Mouse (Mus musculus) liver, postnatal 0 days (tissue): ENCODE measurements around the gene Wwp2. TPM values are rescaled to one million over a fixed set of nuclear protein-coding genes. Genes with fewer than 3 reads are reported as not detected.

ENCODE experiments used
- ATAC-seq: fragments of 200-750 bp; cut with Nextera tagmentation; 2 replicates; pipeline ENCODE4 v1.8.0; 2017; ENCODE audit warnings: mild to moderate bottlenecking, moderate library complexity
- DNase-seq: peaks from one replicate; pipeline ENCODE4 v3.0.0-alpha.2; 2016
- H3K27ac ChIP-seq: fragments of 300-500 bp; sonication (generic); 2 replicates; pipeline ENCODE4 v1.5.1; 2014; ENCODE audit warnings: antibody characterized with exemption, moderate library complexity, mild to moderate bottlenecking, low read depth
- H3K27me3 ChIP-seq: fragments of 300-500 bp; sonication (generic); 2 replicates; pipeline ENCODE4 v1.6.1; 2014; ENCODE audit warnings: low read length, control low read depth, mixed read lengths; ENCODE audit not compliant: insufficient read depth
- H3K36me3 ChIP-seq: fragments of 300-500 bp; sonication (generic); replicated peaks from 2 replicates; pipeline ENCODE4 v1.6.1; 2014; ENCODE audit warnings: mild to moderate bottlenecking, control low read depth, low read length, moderate library complexity, mixed read lengths; ENCODE audit not compliant: insufficient read depth
- H3K4me1 ChIP-seq: fragments of 300-500 bp; sonication (generic); 2 replicates; pipeline ENCODE4 v1.6.1; 2014; ENCODE audit warnings: antibody characterized with exemption, mild to moderate bottlenecking, control low read depth; ENCODE audit not compliant: insufficient read depth
- H3K4me2 ChIP-seq: fragments of 300-500 bp; sonication (generic); 2 replicates; pipeline ENCODE4 v1.6.1; 2014; ENCODE audit warnings: low read depth, mild to moderate bottlenecking, low read length, moderate library complexity, mixed read lengths
- H3K4me3 ChIP-seq: fragments of 300-500 bp; sonication (generic); 2 replicates; pipeline ENCODE4 v1.5.1; 2014; ENCODE audit warnings: low read depth, low read length
- H3K9ac ChIP-seq: fragments of 300-500 bp; sonication (generic); replicated peaks from 2 replicates; pipeline ENCODE4 v1.6.1; 2014; ENCODE audit warnings: mild to moderate bottlenecking, moderate library complexity
- H3K9me3 ChIP-seq: fragments of 300-500 bp; sonication (generic); 2 replicates; pipeline ENCODE4 v1.6.1; 2016; ENCODE audit warnings: mild to moderate bottlenecking, control low read depth, low read length, mixed read lengths
- CTCF ChIP-seq: sonication (generic); IDR thresholded peaks from 2 replicates; pipeline ENCODE4 v1.5.1; 2016; ENCODE audit warnings: antibody characterized with exemption, low read depth
- EP300 ChIP-seq: IDR thresholded peaks from 2 replicates; pipeline ENCODE4 v1.6.1; 2016; ENCODE audit warnings: antibody characterized with exemption, low read depth, mild to moderate bottlenecking
- WGBS: fragments of 180-500 bp; shearing (Covaris S2); extraction: QIAGEN DNeasy Blood & Tissue Kit; methylation state at CpG from one replicate; pipeline ENCODE4 v1.1.7; 2014; ENCODE audit not compliant: insufficient replicate concordance; 5-methylcytosine and 5-hydroxymethylcytosine counted together
- polyA plus RNA-seq: library from polyadenylated mRNA; unstranded; fragments of >200 nt; fragmentation: Nextera tagmentation; extraction: Ambion mirVana; gene quantifications from 2 replicates; pipeline ENCODE4 v1.2.1, GENCODE M21; 2015

Wwp2 gene
- polyA plus RNA-seq, 1 experiment from 2014 or later: 29.1 TPM

DNA sequence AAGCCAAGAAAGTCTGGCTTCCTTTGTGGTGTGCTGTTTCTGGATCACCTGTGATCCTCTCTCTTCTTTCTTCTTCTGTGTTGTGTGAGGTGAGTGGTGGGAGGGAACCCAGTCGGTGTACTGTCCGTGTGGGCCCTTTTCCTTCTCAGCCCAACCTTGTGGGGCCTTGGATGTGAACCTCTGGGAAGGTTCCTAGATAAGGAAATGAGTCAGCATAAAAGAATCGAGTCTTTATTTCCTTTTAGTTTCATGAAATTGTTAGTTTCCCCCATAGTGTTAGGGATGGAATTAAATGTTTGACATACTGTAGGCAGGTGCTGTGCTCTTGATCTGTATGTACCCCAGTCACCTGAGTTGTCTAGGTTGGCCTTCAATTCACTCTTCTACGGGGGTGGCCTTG lies 52.9 kb downstream of the Wwp2 start:
- H3K27me3 ChIP-seq: no peaks in the 10 kb centered on the region
- H3K36me3 ChIP-seq: peaks cover 6% of the 10 kb centered on the region; the same call in 1 of the 2 replicates
- no peak for ATAC-seq
- no peak for DNase-seq
- no peak overlapping the region for H3K4me3 ChIP-seq
- H3K9ac ChIP-seq: no peak overlapping the region
- peak overlapping the region; percentile 29; the same call in 1 of the 2 replicates for H3K27ac ChIP-seq
- H3K4me2 ChIP-seq: no peak overlapping the region
- 33% methylated on average over 4 of the region's 4 CpGs for WGBS
- TF ChIP-seq EP300 (no peak), CTCF (no peak)
- H3K9me3 ChIP-seq: no peaks in the 10 kb centered on the region
- peaks cover 28% of the 10 kb centered on the region for H3K4me1 ChIP-seq

DNA sequence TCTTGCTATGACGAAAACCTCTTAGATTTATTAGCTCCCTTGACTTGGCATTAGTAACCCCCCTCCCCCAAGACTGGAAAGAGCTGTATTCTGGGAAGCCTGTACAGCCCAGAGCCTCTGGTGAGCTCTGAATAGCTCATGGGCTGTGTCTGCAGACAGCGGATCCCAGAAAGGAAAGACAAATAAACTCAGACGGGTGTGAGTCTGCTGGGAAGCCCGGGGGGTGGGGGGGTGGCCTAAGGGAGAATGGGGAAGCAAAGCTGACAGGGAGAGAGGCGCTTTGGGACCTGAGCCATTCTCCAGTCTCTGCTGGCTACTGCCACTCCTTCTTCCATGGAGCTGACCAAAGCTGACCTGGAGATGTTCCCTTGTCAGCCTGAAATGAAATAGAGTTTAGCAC lies 53.8 kb downstream of the Wwp2 start:
- 34% methylated on average over 5 of the region's 5 CpGs for WGBS
- no peaks in the 10 kb centered on the region for H3K9me3 ChIP-seq
- DNase-seq: no peak
- TF ChIP-seq CTCF: no peak
- no peak for TF ChIP-seq EP300
- 0 out of 2 replicates have a peak overlapping the region, but pooled peaks have one; percentile 16 for H3K27ac ChIP-seq
- no peak overlapping the region for H3K4me2 ChIP-seq
- H3K27me3 ChIP-seq: no peaks in the 10 kb centered on the region
- ATAC-seq: no peak
- no peak overlapping the region for H3K4me3 ChIP-seq
- peaks cover 5% of the 10 kb centered on the region; the same call in 1 of the 2 replicates for H3K36me3 ChIP-seq
- H3K4me1 ChIP-seq: peaks cover 28% of the 10 kb centered on the region
- H3K9ac ChIP-seq: no peak overlapping the region

DNA sequence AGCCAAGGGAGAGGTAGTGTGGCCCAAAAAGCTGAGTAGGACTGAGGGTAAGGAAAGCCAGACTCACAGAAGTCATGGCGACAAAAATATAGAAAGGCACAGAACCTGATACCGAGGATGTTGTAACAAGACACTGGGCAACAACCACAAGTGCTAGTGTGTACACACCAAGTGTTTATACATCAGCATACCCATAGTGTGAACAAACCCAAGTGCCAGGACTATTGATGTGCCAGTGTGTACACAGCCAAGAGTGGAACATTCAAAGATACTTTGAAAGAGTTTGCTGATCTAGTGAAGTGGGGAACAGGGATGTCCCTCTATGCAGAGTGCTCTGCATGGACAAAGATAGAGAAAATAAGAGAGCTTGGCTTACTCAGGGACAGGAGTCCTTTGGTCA lies 54.5 kb downstream of the Wwp2 start:
- TF ChIP-seq CTCF: no peak
- H3K27me3 ChIP-seq: no peaks in the 10 kb centered on the region
- 56% methylated on average over 2 of the region's 2 CpGs for WGBS
- 0 out of 2 replicates have a peak, but pooled peaks cover 3% of the 10 kb centered on the region for H3K36me3 ChIP-seq
- no peaks in the 10 kb centered on the region for H3K9me3 ChIP-seq
- H3K4me2 ChIP-seq: no peak overlapping the region
- DNase-seq (no peak), ATAC-seq (peak; percentile 90)
- no peak overlapping the region for H3K9ac ChIP-seq
- peaks cover 28% of the 10 kb centered on the region for H3K4me1 ChIP-seq
- peak overlapping the region; percentile 39; the same call in 1 of the 2 replicates for H3K27ac ChIP-seq
- no peak overlapping the region for H3K4me3 ChIP-seq

DNA sequence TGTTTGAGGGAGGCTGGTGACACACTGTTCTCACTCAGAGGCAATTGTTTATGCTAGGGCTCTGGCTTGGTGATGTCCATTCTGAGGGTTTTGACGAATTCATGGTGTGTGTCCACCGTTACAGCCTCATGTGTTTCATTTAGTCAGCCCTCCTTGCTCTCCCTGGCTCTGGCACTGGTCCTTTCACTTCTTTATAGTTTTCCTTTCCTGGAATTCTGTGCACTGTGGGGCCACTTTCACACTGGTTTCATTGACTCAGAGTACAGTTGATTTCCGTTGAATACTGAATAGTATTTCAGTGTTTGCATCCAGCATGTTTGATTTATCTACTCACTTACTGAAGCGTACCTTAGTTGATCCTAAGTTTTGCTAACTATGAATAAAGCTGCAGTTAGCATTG lies 55.0 kb downstream of the Wwp2 start:
- H3K27ac ChIP-seq: peak overlapping the region; percentile 39; the same call in 1 of the 2 replicates
- no peaks in the 10 kb centered on the region for H3K27me3 ChIP-seq

DNA sequence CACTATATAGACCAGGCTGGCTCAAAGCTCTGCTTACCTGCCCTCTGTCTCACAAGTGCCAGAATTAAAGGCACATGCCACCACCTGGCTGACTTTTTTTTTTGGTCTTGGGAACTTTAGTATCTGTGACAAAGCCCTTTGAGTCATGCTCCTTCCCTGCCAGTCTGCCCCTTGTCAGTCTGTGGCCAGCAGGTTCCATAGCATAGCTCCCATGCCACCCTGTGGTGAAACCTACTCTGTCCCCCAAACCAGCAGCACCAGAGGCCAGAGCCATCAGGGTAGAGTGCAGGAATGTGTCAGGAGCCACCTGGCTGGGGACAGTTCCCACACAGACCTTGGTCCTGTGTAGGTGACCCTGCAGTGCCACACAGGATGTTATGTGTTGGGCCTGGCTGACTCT lies 55.7 kb downstream of the Wwp2 start:
- no peak for ATAC-seq
- Histone ChIP-seq H3K9ac (no peak overlapping the region), H3K4me2 (no peak overlapping the region), H3K4me1 (peaks cover 28% of the 10 kb centered on the region), H3K27me3 (no peaks in the 10 kb centered on the region), H3K27ac (no peak overlapping the region), H3K9me3 (no peaks in the 10 kb centered on the region), H3K36me3 (0 out of 2 replicates have a peak, but pooled peaks cover 3% of the 10 kb centered on the region), H3K4me3 (no peak overlapping the region)
- TF ChIP-seq CTCF (no peak), EP300 (no peak)
- no peak for DNase-seq

More for the DNA sequence above, 55.0 kb downstream of the Wwp2 start:
- Histone ChIP-seq H3K36me3 (0 out of 2 replicates have a peak, but pooled peaks cover 3% of the 10 kb centered on the region), H3K4me2 (no peak overlapping the region), H3K9me3 (no peaks in the 10 kb centered on the region), H3K9ac (no peak overlapping the region), H3K4me1 (peaks cover 28% of the 10 kb centered on the region), H3K4me3 (no peak overlapping the region)
- TF ChIP-seq CTCF (no peak), EP300 (no peak)
- ATAC-seq (peak; percentile 63), DNase-seq (no peak)
- WGBS: 79% methylated on average over 4 of the region's 4 CpGs

DNA sequence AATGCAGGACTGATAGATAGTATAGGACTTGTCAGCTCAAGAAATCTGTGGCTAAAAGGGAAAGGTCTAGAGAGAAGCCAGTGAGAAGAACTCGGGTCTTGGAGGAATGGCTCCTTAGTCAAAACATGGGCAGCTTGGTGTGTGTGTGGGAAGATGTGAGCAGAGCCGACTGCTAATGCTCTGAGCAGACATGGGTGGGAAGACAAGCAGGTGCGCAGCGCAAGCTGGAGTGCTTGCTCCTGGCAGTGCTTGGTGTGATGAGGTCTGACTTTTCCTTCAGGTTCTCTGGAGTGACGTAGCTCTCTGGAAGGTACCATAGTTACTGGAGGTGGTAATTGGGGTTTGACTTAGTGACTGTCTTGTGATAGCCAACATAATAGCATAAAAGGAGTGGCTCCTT lies 56.6 kb downstream of the Wwp2 start:
- DNase-seq: no peak
- ATAC-seq: no peak
- H3K9me3 ChIP-seq: no peaks in the 10 kb centered on the region
- no peak overlapping the region for H3K27ac ChIP-seq
- H3K36me3 ChIP-seq: 0 out of 2 replicates have a peak, but pooled peaks cover 3% of the 10 kb centered on the region
- H3K27me3 ChIP-seq: no peaks in the 10 kb centered on the region
- peaks cover 30% of the 10 kb centered on the region for H3K4me1 ChIP-seq
- no peak overlapping the region for H3K4me2 ChIP-seq
- 87% methylated on average over 5 of the region's 5 CpGs for WGBS
- no peak overlapping the region for H3K4me3 ChIP-seq
- no peak for TF ChIP-seq CTCF
- no peak for TF ChIP-seq EP300
- H3K9ac ChIP-seq: no peak overlapping the region

DNA sequence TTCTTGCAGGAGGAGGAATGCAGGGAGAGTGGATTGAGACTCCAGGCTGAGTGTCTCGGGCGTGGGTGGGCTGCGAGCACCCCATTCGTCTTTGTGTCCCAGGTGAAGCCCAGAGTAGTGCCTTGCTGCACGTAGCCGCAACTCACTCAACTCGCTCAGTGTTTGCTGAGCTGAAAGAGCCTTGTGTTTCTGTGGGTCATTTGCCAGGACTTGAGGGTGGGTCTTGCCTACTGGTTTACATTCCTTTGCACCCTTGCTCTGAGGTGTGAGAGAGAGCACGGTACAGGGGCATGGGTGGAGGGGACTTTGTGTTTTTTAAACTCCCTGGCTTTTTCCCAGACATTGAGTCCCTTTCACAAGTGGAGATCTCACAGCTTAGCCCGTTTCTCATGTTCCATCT lies 59.3 kb downstream of the Wwp2 start:
- TF ChIP-seq EP300: no peak
- TF ChIP-seq CTCF: no peak
- ATAC-seq (no peak), DNase-seq (no peak)
- Histone ChIP-seq H3K9ac (no peak overlapping the region), H3K4me3 (no peak overlapping the region), H3K4me2 (no peak overlapping the region), H3K27ac (no peak overlapping the region), H3K27me3 (no peaks in the 10 kb centered on the region), H3K4me1 (peaks cover 16% of the 10 kb centered on the region), H3K36me3 (0 out of 2 replicates have a peak, but pooled peaks cover 3% of the 10 kb centered on the region), H3K9me3 (no peaks in the 10 kb centered on the region)
- 78% methylated on average over 9 of the region's 9 CpGs for WGBS
